Mouse (Mus musculus): ENCODE results near the gene Uqcc1. TPM values are rescaled to one million over a fixed set of nuclear protein-coding genes. Genes with fewer than 3 reads are reported as not detected.
"Not testable (repeated sequence)": the region's sequence is repeated elsewhere in the genome, so short reads cannot be mapped to it uniquely, and the experiment has no call there.

The Uqcc1 gene
- total RNA-seq, 4 experiments from 2014 or later, result 76.5 to 83.3 (median 78.3) TPM

GRCm38 (mm10) chr2:155939897-155940529 lies 9.9 kb upstream of the Uqcc1 start:
- no peak for DNase-seq (ENCODE audit: low spot score in 2 of 2)

GRCm38 (mm10) chr2:155928711-155929345 lies 1.3 kb downstream of the Uqcc1 start:
- no peak for DNase-seq (ENCODE audit: low spot score in 2 of 2)

- DNase-seq (ENCODE audit: low spot score in 2 of 2), result not testable (repeated sequence)
Measured at GRCm38 (mm10) chr2:155925213-155925612, 4.9 kb downstream of the Uqcc1 start.

GRCm38 (mm10) chr2:155923143-155923542 lies 7.0 kb downstream of the Uqcc1 start:
- DNase-seq (ENCODE audit: low spot score in 2 of 2), result no peak

GRCm38 (mm10) chr2:155914684-155915083 lies 15.4 kb downstream of the Uqcc1 start:
- DNase-seq (ENCODE audit: low spot score in 2 of 2), result no peak

GRCm38 (mm10) chr2:155903632-155904008 lies 26.5 kb downstream of the Uqcc1 start:
- DNase-seq (ENCODE audit: low spot score in 2 of 2), result no peak

GRCm38 (mm10) chr2:155902989-155903631 lies 27.0 kb downstream of the Uqcc1 start:
- no peak for DNase-seq (ENCODE audit: low spot score in 2 of 2)

GRCm38 (mm10) chr2:155895046-155895735 lies 34.9 kb downstream of the Uqcc1 start:
- DNase-seq (ENCODE audit: low spot score in 2 of 2), result no peak

- no peak for DNase-seq (ENCODE audit: low spot score in 2 of 2)
Measured at GRCm38 (mm10) chr2:155894307-155895045, 35.6 kb downstream of the Uqcc1 start.

GRCm38 (mm10) chr2:155886776-155887175 lies 43.3 kb downstream of the Uqcc1 start:
- DNase-seq (ENCODE audit: low spot score in 2 of 2), result no peak

- DNase-seq (ENCODE audit: low spot score in 2 of 2), result no peak
Measured at GRCm38 (mm10) chr2:155885271-155885697, 44.8 kb downstream of the Uqcc1 start.

GRCm38 (mm10) chr2:155882087-155882486 lies 48.0 kb downstream of the Uqcc1 start:
- DNase-seq (ENCODE audit: low spot score in 2 of 2), result no peak

- DNase-seq (ENCODE audit: low spot score in 2 of 2), result no peak
Measured at GRCm38 (mm10) chr2:155878964-155879876, 50.9 kb downstream of the Uqcc1 start.

GRCm38 (mm10) chr2:155873636-155874035 lies 56.5 kb downstream of the Uqcc1 start:
- DNase-seq (ENCODE audit: low spot score in 2 of 2), result no peak

GRCm38 (mm10) chr2:155872930-155873507 lies 57.1 kb downstream of the Uqcc1 start:
- DNase-seq (ENCODE audit: low spot score in 2 of 2), result no peak

- no peak for DNase-seq (ENCODE audit: low spot score in 2 of 2)
Measured at GRCm38 (mm10) chr2:155872486-155872885, 57.6 kb downstream of the Uqcc1 start.

GRCm38 (mm10) chr2:155869772-155870171 lies 60.3 kb downstream of the Uqcc1 start:
- no peak for DNase-seq (ENCODE audit: low spot score in 2 of 2)

- no peak for DNase-seq (ENCODE audit: low spot score in 2 of 2)
Measured at GRCm38 (mm10) chr2:155868320-155868719, 61.8 kb downstream of the Uqcc1 start.

GRCm38 (mm10) chr2:155863301-155863867 lies 66.7 kb downstream of the Uqcc1 start:
- no peak for DNase-seq (ENCODE audit: low spot score in 2 of 2)
